Mouse (Mus musculus): ENCODE measurements at regions not wholly inside any gene's neighbourhood (a gene's known extent, or its start where the extent isn't known, plus 50 kb on each side); places are given as distances from the start of the nearest gene placed in this dataset.

- TF ChIP-seq EP300 (IDR thresholded peaks at IDR 0.05; ENCODE audit: low read depth) (no peak), CTCF (IDR thresholded peaks at IDR 0.05; ENCODE audit: low read depth) (no peak)
- no peak overlapping the region for H3K4me3 ChIP-seq (ENCODE audit: low read depth, low read length)
- WGBS = 90% methylated on average over 32 of the region's 32 CpGs
- ATAC-seq (ENCODE audit: insufficient read depth, low read depth) = no peak
- H3K27ac ChIP-seq (ENCODE audit: low read depth) = no peak overlapping the region
- no peaks in the 10 kb centered on the region for H3K9me3 ChIP-seq (replicated peaks; ENCODE audit: control insufficient read depth, low read length)
- no peaks in the 10 kb centered on the region for H3K27me3 ChIP-seq (ENCODE audit: control insufficient read depth, insufficient read depth, low read length)
- H3K9ac ChIP-seq (replicated peaks; ENCODE audit: low read depth, low read length) = no peak overlapping the region
- no peak for DNase-seq (ENCODE audit: low spot score)
- H3K36me3 ChIP-seq (replicated peaks; ENCODE audit: control insufficient read depth, insufficient read depth, low read length) = no peaks in the 10 kb centered on the region
- no peak overlapping the region for H3K4me2 ChIP-seq (ENCODE audit: low read depth, low read length)
- peaks cover 13% of the 10 kb centered on the region; the same call in 1 of the 2 replicates for H3K4me1 ChIP-seq (ENCODE audit: control insufficient read depth, insufficient read depth)
Measured at GRCm38 (mm10) chr17:31732176-31732880, 54.7 kb downstream of the Cryaa start.

- DNase-seq (ENCODE audit: low spot score) (no peak), ATAC-seq (ENCODE audit: insufficient read depth, low read depth) (no peak)
- no peaks in the 10 kb centered on the region for H3K36me3 ChIP-seq (replicated peaks; ENCODE audit: control insufficient read depth, insufficient read depth, low read length)
- no peak overlapping the region for H3K27ac ChIP-seq (ENCODE audit: low read depth)
- TF ChIP-seq EP300 (IDR thresholded peaks at IDR 0.05; ENCODE audit: low read depth) (no peak), CTCF (IDR thresholded peaks at IDR 0.05; ENCODE audit: low read depth) (no peak)
- H3K4me1 ChIP-seq (ENCODE audit: control insufficient read depth, insufficient read depth) = peaks cover 8% of the 10 kb centered on the region; the same call in 1 of the 2 replicates
- no peaks in the 10 kb centered on the region for H3K27me3 ChIP-seq (ENCODE audit: control insufficient read depth, insufficient read depth, low read length)
- no peak overlapping the region for H3K9ac ChIP-seq (replicated peaks; ENCODE audit: low read depth, low read length)
- WGBS = 56% methylated on average over 7 of the region's 7 CpGs
- H3K4me3 ChIP-seq (ENCODE audit: low read depth, low read length) = no peak overlapping the region
- H3K9me3 ChIP-seq (replicated peaks; ENCODE audit: control insufficient read depth, low read length) = no peaks in the 10 kb centered on the region
- H3K4me2 ChIP-seq (ENCODE audit: low read depth, low read length) = no peak overlapping the region
Measured at GRCm38 (mm10) chr17:31734521-31734920, 56.9 kb downstream of the Cryaa start.

DNA sequence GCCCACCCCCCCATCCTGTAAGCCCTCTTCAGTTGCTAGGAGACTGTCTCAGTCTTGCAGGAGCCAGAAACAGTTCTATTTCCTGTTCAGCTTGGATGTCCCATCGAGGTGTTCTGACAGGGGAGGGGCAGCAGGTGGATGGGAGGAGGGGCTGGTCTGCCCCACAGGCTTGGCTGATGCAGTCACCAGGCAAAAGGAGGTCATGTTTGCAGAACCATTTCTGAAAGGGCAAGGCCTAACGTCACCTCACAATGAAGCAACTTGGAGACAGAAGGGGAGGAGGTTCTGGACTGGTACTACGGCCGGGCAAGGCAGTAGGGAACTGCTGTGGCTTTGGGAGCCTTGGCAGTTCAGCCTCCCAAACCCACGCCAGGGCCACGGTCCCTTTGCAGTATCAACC is 59.1 kb downstream of the Cryaa start:
- Histone ChIP-seq H3K9ac (replicated peaks; ENCODE audit: low read depth, low read length) (no peak overlapping the region), H3K27me3 (ENCODE audit: control insufficient read depth, insufficient read depth, low read length) (no peaks in the 10 kb centered on the region), H3K4me3 (ENCODE audit: low read depth, low read length) (no peak overlapping the region), H3K9me3 (replicated peaks; ENCODE audit: control insufficient read depth, low read length) (no peaks in the 10 kb centered on the region), H3K27ac (ENCODE audit: low read depth) (no peak overlapping the region), H3K4me1 (ENCODE audit: control insufficient read depth, insufficient read depth) (0 out of 2 replicates have a peak, but pooled peaks cover 4% of the 10 kb centered on the region), H3K36me3 (replicated peaks; ENCODE audit: control insufficient read depth, insufficient read depth, low read length) (no peaks in the 10 kb centered on the region), H3K4me2 (ENCODE audit: low read depth, low read length) (no peak overlapping the region)
- no peak for TF ChIP-seq CTCF (IDR thresholded peaks at IDR 0.05; ENCODE audit: low read depth)
- no peak for TF ChIP-seq EP300 (IDR thresholded peaks at IDR 0.05; ENCODE audit: low read depth)
- no peak for DNase-seq (ENCODE audit: low spot score)
- ATAC-seq (ENCODE audit: insufficient read depth, low read depth) = no peak
- WGBS = 80% methylated on average over 6 of the region's 6 CpGs

DNA sequence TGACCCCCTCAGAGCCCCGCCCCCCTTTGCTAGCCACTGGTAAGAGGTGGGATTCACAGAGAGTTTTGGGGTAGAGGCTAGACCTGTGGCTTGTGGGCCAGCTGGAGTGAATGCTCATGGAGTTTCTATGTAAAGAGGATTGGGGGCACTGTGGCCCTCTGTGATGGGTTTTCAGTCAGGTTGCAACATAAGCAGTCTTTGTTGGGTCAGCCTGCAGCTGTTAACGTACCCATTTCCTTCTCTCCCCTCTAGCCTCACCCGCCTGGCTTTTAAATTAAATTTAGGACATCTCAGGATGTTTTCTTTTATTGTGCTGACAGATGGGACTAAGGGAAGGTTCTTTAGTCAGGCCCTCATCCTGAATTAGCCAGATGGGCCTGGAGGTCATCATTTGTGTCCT is 60.6 kb downstream of the Cryaa start:
- ATAC-seq (ENCODE audit: insufficient read depth, low read depth) = no peak
- no peak for DNase-seq (ENCODE audit: low spot score)
- Histone ChIP-seq H3K9me3 (replicated peaks; ENCODE audit: control insufficient read depth, low read length) (no peaks in the 10 kb centered on the region), H3K9ac (replicated peaks; ENCODE audit: low read depth, low read length) (no peak overlapping the region), H3K36me3 (replicated peaks; ENCODE audit: control insufficient read depth, insufficient read depth, low read length) (no peaks in the 10 kb centered on the region), H3K27me3 (ENCODE audit: control insufficient read depth, insufficient read depth, low read length) (no peaks in the 10 kb centered on the region), H3K27ac (ENCODE audit: low read depth) (no peak overlapping the region), H3K4me2 (ENCODE audit: low read depth, low read length) (no peak overlapping the region), H3K4me3 (ENCODE audit: low read depth, low read length) (no peak overlapping the region), H3K4me1 (ENCODE audit: control insufficient read depth, insufficient read depth) (0 out of 2 replicates have a peak, but pooled peaks cover 4% of the 10 kb centered on the region)
- TF ChIP-seq EP300 (IDR thresholded peaks at IDR 0.05; ENCODE audit: low read depth) (no peak), CTCF (IDR thresholded peaks at IDR 0.05; ENCODE audit: low read depth) (no peak)
- WGBS = 71% methylated on average over 3 of the region's 3 CpGs

DNA sequence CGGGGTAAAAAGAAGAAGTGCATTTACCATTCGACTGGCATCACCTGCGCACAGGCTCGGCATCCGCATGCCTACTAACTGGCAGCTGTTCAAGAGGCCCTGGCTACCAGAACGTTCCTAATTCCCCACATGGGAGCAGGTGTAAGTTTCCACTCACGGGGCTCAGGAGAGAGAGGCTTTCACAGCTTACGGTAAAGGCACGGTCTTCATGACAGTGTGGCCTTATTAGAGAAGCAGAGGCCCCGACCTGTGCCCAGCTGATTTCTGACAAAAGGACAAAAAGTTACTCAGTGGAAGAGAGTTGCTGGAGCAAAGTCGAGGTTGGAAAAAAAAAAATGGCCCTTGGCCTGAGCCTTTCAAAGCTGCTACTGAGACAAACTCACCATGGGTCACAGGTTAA is 62.0 kb downstream of the Cryaa start:
- Histone ChIP-seq H3K36me3 (replicated peaks; ENCODE audit: control insufficient read depth, insufficient read depth, low read length) (no peaks in the 10 kb centered on the region), H3K4me2 (ENCODE audit: low read depth, low read length) (no peak overlapping the region), H3K27me3 (ENCODE audit: control insufficient read depth, insufficient read depth, low read length) (no peaks in the 10 kb centered on the region), H3K9ac (replicated peaks; ENCODE audit: low read depth, low read length) (no peak overlapping the region), H3K9me3 (replicated peaks; ENCODE audit: control insufficient read depth, low read length) (no peaks in the 10 kb centered on the region), H3K27ac (ENCODE audit: low read depth) (no peak overlapping the region), H3K4me1 (ENCODE audit: control insufficient read depth, insufficient read depth) (0 out of 2 replicates have a peak, but pooled peaks cover 4% of the 10 kb centered on the region), H3K4me3 (ENCODE audit: low read depth, low read length) (no peak overlapping the region)
- ATAC-seq (ENCODE audit: insufficient read depth, low read depth) (no peak), DNase-seq (ENCODE audit: low spot score) (no peak)
- WGBS = 49% methylated on average over 11 of the region's 11 CpGs
- no peak for TF ChIP-seq CTCF (IDR thresholded peaks at IDR 0.05; ENCODE audit: low read depth)
- TF ChIP-seq EP300 (IDR thresholded peaks at IDR 0.05; ENCODE audit: low read depth) = no peak

DNA sequence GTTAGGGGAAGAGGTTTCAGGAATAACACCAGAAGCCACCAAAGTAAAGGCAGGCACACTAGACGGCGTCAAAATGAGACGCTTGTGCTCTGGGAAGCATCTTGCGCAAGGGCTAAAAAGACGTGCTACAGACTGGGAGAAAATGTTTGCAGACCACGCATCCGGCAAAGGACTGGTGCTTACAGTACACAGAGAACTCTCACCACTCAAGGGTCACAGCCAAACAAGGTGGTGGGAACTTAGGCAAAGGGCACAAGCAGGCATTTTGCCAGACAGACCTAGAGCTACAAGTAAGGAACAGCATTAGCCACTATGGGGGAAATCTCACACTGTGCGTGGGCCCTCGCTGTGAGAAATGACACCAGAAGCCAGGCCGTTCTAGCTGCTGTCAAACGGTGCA is 62.5 kb downstream of the Cryaa start:
- H3K9ac ChIP-seq (replicated peaks; ENCODE audit: low read depth, low read length) = no peak overlapping the region
- H3K27ac ChIP-seq (ENCODE audit: low read depth) = no peak overlapping the region
- H3K4me3 ChIP-seq (ENCODE audit: low read depth, low read length) = no peak overlapping the region
- no peaks in the 10 kb centered on the region for H3K36me3 ChIP-seq (replicated peaks; ENCODE audit: control insufficient read depth, insufficient read depth, low read length)
- no peak overlapping the region for H3K4me2 ChIP-seq (ENCODE audit: low read depth, low read length)
- no peak for ATAC-seq (ENCODE audit: insufficient read depth, low read depth)
- DNase-seq (ENCODE audit: low spot score) = no peak
- TF ChIP-seq CTCF (IDR thresholded peaks at IDR 0.05; ENCODE audit: low read depth) = no peak
- no peaks in the 10 kb centered on the region for H3K27me3 ChIP-seq (ENCODE audit: control insufficient read depth, insufficient read depth, low read length)
- 0 out of 2 replicates have a peak, but pooled peaks cover 4% of the 10 kb centered on the region for H3K4me1 ChIP-seq (ENCODE audit: control insufficient read depth, insufficient read depth)
- 66% methylated on average over 11 of the region's 11 CpGs for WGBS
- H3K9me3 ChIP-seq (replicated peaks; ENCODE audit: control insufficient read depth, low read length) = no peaks in the 10 kb centered on the region

Measured in heart, postnatal 0 days (tissue).